ENCODE assay signal across 23 mouse cellular contexts in genomic region chr2:145214086-145214831, GRCm38 (mm10). TPM values are rescaled to one million over a fixed set of nuclear protein-coding genes. Genes with fewer than 3 reads are reported as not detected.
DNase-seq lines count a peak whose midpoint lies in the region; ATAC-seq and TF ChIP-seq lines count a peak whose summit lies in the region.
"Had no signal": no experiment of that assay in that cellular context is flagged by ENCODE, and none has a peak within 500 bp of the region (broad histone marks: within the 10 kb centered on the region; RNA-seq: fewer than 3 reads in every experiment).

No protein-coding gene starts in this region.

- no peaks in the 10 kb centered on the region for H3K9me3 ChIP-seq in embryonic facial prominence, embryonic 10.5 days
- no peaks in the 10 kb centered on the region for H3K9me3 ChIP-seq in intestine, embryonic 15.5 days
- no peaks in the 10 kb centered on the region for H3K9me3 ChIP-seq in heart, embryonic 11.5 days (replicated peaks; ENCODE audit: control insufficient read depth, low read length)
- no peaks in the 10 kb centered on the region for H3K9me3 ChIP-seq in hindbrain, embryonic 16.5 days (ENCODE audit: control insufficient read depth, low read length)
- H3K9me3 ChIP-seq: heart, embryonic 10.5 days; hindbrain, embryonic 10.5 days; limb, embryonic 12.5 days; liver, embryonic 13.5 days; midbrain, embryonic 15.5 days; neural tube, embryonic 13.5 days had no signal

- TF ChIP-seq CTCF in C2C12 (IDR thresholded peaks at IDR 0.05; ENCODE audit: control insufficient read depth, insufficient read depth, insufficient read length), result no peak

- intact Hi-C loops in gastrocnemius, postnatal 14 days (cut with DNase I; ENCODE audit: low total_unique reads), result no loop called here

- no peak for TF ChIP-seq POLR2A in myocyte (IDR thresholded peaks at IDR 0.05; ENCODE audit: insufficient read length, low read depth)

- H3K27me3 ChIP-seq in C2C12 (ENCODE audit: control insufficient read depth, insufficient read depth, insufficient read length) (no peaks in the 10 kb centered on the region), myocyte (ENCODE audit: control insufficient read depth, insufficient read depth, insufficient read length) (no peaks in the 10 kb centered on the region)
- no peaks in the 10 kb centered on the region for H3K27me3 ChIP-seq in embryonic facial prominence, embryonic 10.5 days (replicated peaks; ENCODE audit: low read depth, poor library complexity, severe bottlenecking)
- H3K27me3 ChIP-seq in intestine, embryonic 15.5 days (replicated peaks), result no peaks in the 10 kb centered on the region
- H3K27me3 ChIP-seq in heart, embryonic 11.5 days (ENCODE audit: control insufficient read depth, insufficient read depth, low read length), result no peaks in the 10 kb centered on the region
- H3K27me3 ChIP-seq in hindbrain, embryonic 16.5 days (replicated peaks; ENCODE audit: control insufficient read depth, insufficient read depth, low read length), result no peaks in the 10 kb centered on the region
- H3K27me3 ChIP-seq: limb, embryonic 12.5 days; liver, embryonic 13.5 days; midbrain, embryonic 15.5 days; neural tube, embryonic 13.5 days had no signal

- H3K79me2 ChIP-seq in C2C12 (ENCODE audit: control insufficient read depth, insufficient read depth), result no peaks in the 10 kb centered on the region
- no peaks in the 10 kb centered on the region for H3K79me2 ChIP-seq in myocyte (ENCODE audit: control insufficient read depth, insufficient read depth)

- no peak overlapping the region for H3K4me2 ChIP-seq in intestine, embryonic 15.5 days (replicated peaks)
- no peak overlapping the region for H3K4me2 ChIP-seq in myocyte (ENCODE audit: low read depth)
- no peak overlapping the region for H3K4me2 ChIP-seq in heart, embryonic 11.5 days
- no peak overlapping the region for H3K4me2 ChIP-seq in hindbrain, embryonic 16.5 days (ENCODE audit: low read length)
- H3K4me2 ChIP-seq: limb, embryonic 12.5 days; liver, embryonic 13.5 days; midbrain, embryonic 15.5 days; neural tube, embryonic 13.5 days had no signal

- H3K36me3 ChIP-seq in C2C12 (ENCODE audit: control insufficient read depth, insufficient read depth) (no peaks in the 10 kb centered on the region), myocyte (ENCODE audit: control insufficient read depth, insufficient read depth) (no peaks in the 10 kb centered on the region)
- H3K36me3 ChIP-seq in embryonic facial prominence, embryonic 10.5 days (replicated peaks), result no peaks in the 10 kb centered on the region
- H3K36me3 ChIP-seq in intestine, embryonic 15.5 days, result no peaks in the 10 kb centered on the region
- H3K36me3 ChIP-seq in heart, embryonic 11.5 days (ENCODE audit: control insufficient read depth, insufficient read depth, low read length), result no peaks in the 10 kb centered on the region
- no peaks in the 10 kb centered on the region for H3K36me3 ChIP-seq in hindbrain, embryonic 16.5 days (ENCODE audit: control insufficient read depth, insufficient read depth, low read length)
- H3K36me3 ChIP-seq: heart, embryonic 10.5 days; hindbrain, embryonic 10.5 days; limb, embryonic 12.5 days; liver, embryonic 13.5 days; midbrain, embryonic 15.5 days; neural tube, embryonic 13.5 days had no signal

- 75% methylated on average over 8 of the region's 8 CpGs for WGBS in embryonic facial prominence, embryonic 10.5 days
- WGBS in intestine, embryonic 15.5 days, result 76% methylated on average over 8 of the region's 8 CpGs
- WGBS in heart, embryonic 11.5 days (ENCODE audit: insufficient replicate concordance), result 84% methylated on average over 8 of the region's 8 CpGs
- WGBS in hindbrain, embryonic 16.5 days, result 91% methylated on average over 8 of the region's 8 CpGs

- no peak overlapping the region for H3K4me3 ChIP-seq in C2C12 (ENCODE audit: insufficient read depth, poor library complexity, severe bottlenecking)
- H3K4me3 ChIP-seq in embryonic facial prominence, embryonic 10.5 days, result no peak overlapping the region
- H3K4me3 ChIP-seq in intestine, embryonic 15.5 days (replicated peaks), result no peak overlapping the region
- no peak overlapping the region for H3K4me3 ChIP-seq in myocyte
- no peak overlapping the region for H3K4me3 ChIP-seq in heart, embryonic 11.5 days (ENCODE audit: low read depth, low read length)
- no peak overlapping the region for H3K4me3 ChIP-seq in hindbrain, embryonic 16.5 days (ENCODE audit: low read length)
- H3K4me3 ChIP-seq: heart, embryonic 10.5 days; hindbrain, embryonic 10.5 days; limb, embryonic 12.5 days; liver, embryonic 13.5 days; midbrain, embryonic 15.5 days; neural tube, embryonic 13.5 days had no signal

- H3K79me3 ChIP-seq in C2C12 (ENCODE audit: low read depth), result no peaks in the 10 kb centered on the region

- H3K27ac ChIP-seq in embryonic facial prominence, embryonic 10.5 days (replicated peaks), result no peak overlapping the region
- H3K27ac ChIP-seq in intestine, embryonic 15.5 days, result no peak overlapping the region
- H3K27ac ChIP-seq in heart, embryonic 11.5 days (ENCODE audit: low read depth, low read length), result no peak overlapping the region
- no peak overlapping the region for H3K27ac ChIP-seq in hindbrain, embryonic 16.5 days (ENCODE audit: low read depth, low read length)
- H3K27ac ChIP-seq: heart, embryonic 10.5 days; hindbrain, embryonic 10.5 days; limb, embryonic 12.5 days; liver, embryonic 13.5 days; midbrain, embryonic 15.5 days; neural tube, embryonic 13.5 days had no signal

- peak; percentile 5 for DNase-seq in embryonic facial prominence, embryonic 10.5 days (ENCODE audit: low spot score)
- DNase-seq in gastrocnemius, postnatal 14 days, result no peak
- DNase-seq: adrenal gland, adult 2 months; cerebellum, adult 18-20 months; cerebellum, postnatal 36 days; forebrain, postnatal 0 days; kidney, adult 8-10 months; kidney, postnatal 14 days; liver, embryonic 13.5 days; lung, adult 2 months; lung, postnatal 14 days; thymus, postnatal 25 days had no signal

- no peaks in the 10 kb centered on the region for H3K4me1 ChIP-seq in embryonic facial prominence, embryonic 10.5 days
- peaks cover 6% of the 10 kb centered on the region; the same call in 1 of the 2 replicates for H3K4me1 ChIP-seq in intestine, embryonic 15.5 days (replicated peaks)
- no peaks in the 10 kb centered on the region for H3K4me1 ChIP-seq in heart, embryonic 11.5 days (ENCODE audit: control insufficient read depth, insufficient read depth, low read length)
- no peaks in the 10 kb centered on the region for H3K4me1 ChIP-seq in hindbrain, embryonic 16.5 days (ENCODE audit: control insufficient read depth, insufficient read depth, low read depth, low read length)
- H3K4me1 ChIP-seq: heart, embryonic 10.5 days; hindbrain, embryonic 10.5 days; limb, embryonic 12.5 days; liver, embryonic 13.5 days; midbrain, embryonic 15.5 days; neural tube, embryonic 13.5 days had no signal

- peak; percentile 91 for ATAC-seq in intestine, embryonic 15.5 days
- no peak for ATAC-seq in heart, embryonic 11.5 days (replicated peaks; ENCODE audit: insufficient number of reproducible peaks, low FRiP score, low TSS enrichment)
- no peak; the same call in 1 of the 2 replicates for ATAC-seq in hindbrain, embryonic 16.5 days
- ATAC-seq: CD4-positive, CD25-positive, alpha-beta regulatory T cell, adult 4 months; forebrain, postnatal 0 days; midbrain, embryonic 15.5 days had no signal

- H3ac ChIP-seq in C2C12 (ENCODE audit: control insufficient read depth, insufficient read length, low read depth) (no peak overlapping the region), myocyte (ENCODE audit: control insufficient read depth, insufficient read length) (no peak overlapping the region)

- H3K9ac ChIP-seq in intestine, embryonic 15.5 days, result no peak overlapping the region
- H3K9ac ChIP-seq in heart, embryonic 11.5 days (ENCODE audit: low read depth, low read length), result no peak overlapping the region
- H3K9ac ChIP-seq in hindbrain, embryonic 16.5 days (ENCODE audit: low read depth, low read length), result no peak overlapping the region
- H3K9ac ChIP-seq: forebrain, postnatal 0 days; limb, embryonic 12.5 days; liver, embryonic 13.5 days; midbrain, embryonic 15.5 days; neural tube, embryonic 13.5 days had no signal

TF ChIP-seq in C2C12, 6 proteins besides CTCF, POLR2A, EP300 and RAD21:
- no peak for TF ChIP-seq USF1 (IDR thresholded peaks at IDR 0.05; ENCODE audit: low read depth)
- peak; percentile 51 for TF ChIP-seq CEBPB (IDR thresholded peaks at IDR 0.05; ENCODE audit: low read depth)
- TF ChIP-seq FOSL1 (IDR thresholded peaks at IDR 0.05; ENCODE audit: insufficient read depth, low read length, poor library complexity, severe bottlenecking), result no peak

TF ChIP-seq in myocyte, 11 proteins besides CTCF, POLR2A, EP300 and RAD21:
- TF ChIP-seq SRF (IDR thresholded peaks at IDR 0.05; ENCODE audit: control insufficient read depth, insufficient read length, low read depth) (no peak), MYOD1 (IDR thresholded peaks at IDR 0.05; ENCODE audit: control insufficient read depth in 1 of 3, insufficient read length in 2 of 3, low read depth in 2 of 3) (no peak), TCF12 (IDR thresholded peaks at IDR 0.05; ENCODE audit: insufficient read depth, poor library complexity, severe bottlenecking) (no peak), CEBPB (IDR thresholded peaks at IDR 0.05; ENCODE audit: insufficient read depth, poor library complexity, severe bottlenecking) (0 out of 2 replicates have a peak, but pooled peaks have one; percentile 43), MYOG (IDR thresholded peaks at IDR 0.05; ENCODE audit: control insufficient read depth in 1 of 3, insufficient read depth in 1 of 3, insufficient read length in 2 of 3, low read depth in 2 of 3) (no peak), E2F4 (IDR thresholded peaks at IDR 0.05; ENCODE audit: insufficient read depth) (no peak)

RNA-seq across cellular contexts. Expression of gene Slc24a3, which starts 46.7 kb away (rescaled TPM):
- polyA plus RNA-seq in C2C12 (2012; fragmentation: generic; extraction: Trizol), result 0.35 TPM
- polyA plus RNA-seq in embryonic facial prominence, embryonic 10.5 days (2016; fragmentation: Nextera tagmentation; extraction: Ambion mirVana), result 0.67 and 0.75 TPM in 2 replicates
- polyA plus RNA-seq in intestine, embryonic 15.5 days (2015; fragmentation: Nextera tagmentation; extraction: Ambion mirVana), result 5.3 and 6.9 TPM in 2 replicates
- 4.8 TPM for polyA plus RNA-seq in myocyte (2012; fragmentation: generic; extraction: Trizol)
- 1.7 and 2.8 TPM in 2 replicates for polyA plus RNA-seq in heart, embryonic 11.5 days (2014; fragmentation: Nextera tagmentation; extraction: Ambion mirVana)
- 1 to 10 TPM; 3.5 to 4.0 TPM for total RNA-seq in gastrocnemius, postnatal 14 days (2021)
- 11.7 and 13.6 TPM in 2 replicates for polyA plus RNA-seq in hindbrain, embryonic 16.5 days (2015; fragmentation: Nextera tagmentation; extraction: Ambion mirVana)
